Mouse (Mus musculus) layer of hippocampus, postnatal 10 days (tissue): ENCODE measurements around the gene Csde1. TPM values are rescaled to one million over a fixed set of nuclear protein-coding genes. Genes with fewer than 3 reads are reported as not detected.

Source experiments
- DNase-seq, 2 experiments: peaks; one replicate each; pipeline ENCODE4 v3.0.0; 2021; ENCODE audit warnings: low spot score in 2 of 2
- total RNA-seq, 2 experiments: library from RNA; stranded (reverse); gene quantifications; 2 replicates each; pipeline ENCODE4 v1.2.3; 2021

Csde1 gene
- total RNA-seq, 2 experiments from 2014 or later, result 283 to 289 TPM

DNA sequence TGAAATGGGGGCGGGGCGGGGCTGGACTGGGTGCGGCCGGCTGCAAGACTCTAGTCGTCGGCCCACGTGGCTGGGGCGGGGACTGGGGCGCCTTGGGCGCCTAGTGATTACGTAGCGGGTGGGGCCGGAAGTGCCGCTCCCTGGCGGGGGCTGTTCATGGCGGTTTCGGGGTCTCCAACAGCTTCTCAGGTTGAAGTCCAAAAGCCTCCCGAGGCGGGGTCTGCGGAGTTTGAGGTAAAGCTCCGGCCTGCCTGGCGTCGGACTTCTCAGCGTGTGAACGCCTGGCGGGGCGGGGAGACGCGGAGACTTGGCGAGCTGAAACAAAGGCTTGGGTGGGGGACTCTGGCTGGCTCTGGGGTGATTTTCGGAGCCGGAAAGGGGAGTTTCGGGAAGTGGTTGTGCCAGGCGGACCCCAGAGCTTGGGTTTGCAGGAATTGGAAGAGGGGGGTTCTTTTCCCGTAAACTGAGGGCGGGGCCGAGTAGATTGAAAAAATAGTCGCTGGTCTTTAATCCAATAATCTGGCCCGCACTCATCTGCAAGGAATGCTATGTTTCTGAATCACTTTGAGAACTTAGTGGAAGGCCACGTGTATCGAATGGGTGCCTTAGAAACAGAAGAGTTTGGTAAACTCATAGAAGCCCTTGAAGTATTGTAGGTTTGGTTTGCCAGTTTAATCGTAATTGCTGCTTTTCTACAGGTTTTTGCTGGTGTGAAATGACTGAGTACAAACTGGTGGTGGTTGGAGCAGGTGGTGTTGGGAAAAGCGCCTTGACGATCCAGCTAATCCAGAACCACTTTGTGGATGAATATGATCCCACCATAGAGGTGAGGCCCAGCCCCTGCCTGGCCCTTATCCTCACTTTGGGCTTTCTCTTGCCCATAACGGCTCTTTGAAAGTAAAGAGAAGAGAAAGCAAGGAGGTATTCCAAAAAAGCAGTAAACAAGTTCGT, 38.3 kb downstream of the Csde1 start, which contains the start of gene Nras:
TSS of gene Nras (plus strand) at position 79 of the 951 bp plus-strand sequence.
- DNase-seq, result peak; percentile 94

GRCm38 (mm10) chr3:103066927-103067326, 46.7 kb downstream of the Csde1 start:
- DNase-seq, result no peak

DNA sequence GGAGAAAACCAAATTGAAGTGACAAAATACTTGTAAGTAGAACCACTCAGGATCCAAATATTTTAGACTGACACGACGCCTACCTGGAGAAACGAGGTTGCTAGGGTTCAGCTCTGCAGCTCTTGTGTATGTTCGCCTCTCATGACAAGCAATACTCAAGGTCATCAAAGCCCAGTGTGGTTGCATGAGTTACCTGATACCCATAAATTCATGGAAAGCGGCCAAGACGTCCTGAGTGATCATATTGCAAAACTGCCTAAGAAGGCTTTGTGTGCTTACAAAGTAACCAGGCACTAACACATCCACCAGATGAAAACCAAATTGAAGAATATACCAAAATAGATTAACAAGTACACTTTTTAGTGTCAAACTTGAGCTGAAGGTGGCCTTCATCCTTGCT, 48.7 kb downstream of the Csde1 start:
- no peak for DNase-seq

GRCm38 (mm10) chr3:103073771-103074170, 53.5 kb downstream of the Csde1 start, which contains the start of gene Ampd1:
Gene Ampd1, plus strand, starts transcription at chr3:103074014.
- DNase-seq, result no peak

GRCm38 (mm10) chr3:103075871-103076270, 55.6 kb downstream of the Csde1 start:
- DNase-seq, result no peak

GRCm38 (mm10) chr3:103076476-103076875, 56.2 kb downstream of the Csde1 start:
- DNase-seq, result no peak

DNA sequence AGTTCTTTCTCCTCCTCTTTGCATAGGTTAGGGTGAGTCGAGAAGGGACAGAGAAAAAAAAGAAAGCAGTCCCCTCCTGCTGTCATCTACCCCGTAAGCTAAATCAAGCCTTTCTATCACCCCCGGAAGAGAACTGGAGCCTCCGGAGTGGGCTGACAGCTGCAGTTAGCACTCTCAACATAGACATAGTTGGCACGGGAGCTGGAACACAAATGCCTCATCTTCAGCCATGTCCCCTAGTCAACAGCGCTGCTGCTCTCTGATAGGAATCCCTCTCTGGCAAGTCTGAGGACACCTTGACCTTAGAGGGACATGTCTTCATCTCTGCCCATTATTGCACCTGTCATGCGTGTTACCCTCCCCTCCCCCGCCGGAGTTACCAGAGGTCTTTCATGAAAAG, 59.1 kb downstream of the Csde1 start:
- DNase-seq, result peak in 1 of 2 experiments; percentile 6

DNA sequence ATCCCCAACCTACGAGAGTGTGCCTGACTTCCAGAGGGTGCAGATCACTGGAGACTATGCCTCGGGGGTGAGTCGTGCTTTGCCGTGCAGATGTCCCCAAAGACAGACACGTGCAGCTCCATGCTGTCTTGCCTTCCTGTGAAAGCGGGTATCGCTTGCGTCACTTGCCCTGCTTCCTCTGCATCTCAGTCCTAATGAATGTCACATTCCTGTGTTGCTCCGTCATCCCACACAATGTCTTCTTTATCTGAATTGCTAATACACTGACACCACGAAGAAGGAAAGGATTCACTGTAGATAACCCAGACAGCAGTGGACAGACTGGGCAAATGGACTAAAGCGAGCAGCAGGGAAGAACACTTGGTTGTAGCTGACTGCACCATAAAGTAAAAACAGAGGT, 60.8 kb downstream of the Csde1 start:
- no peak for DNase-seq

DNA sequence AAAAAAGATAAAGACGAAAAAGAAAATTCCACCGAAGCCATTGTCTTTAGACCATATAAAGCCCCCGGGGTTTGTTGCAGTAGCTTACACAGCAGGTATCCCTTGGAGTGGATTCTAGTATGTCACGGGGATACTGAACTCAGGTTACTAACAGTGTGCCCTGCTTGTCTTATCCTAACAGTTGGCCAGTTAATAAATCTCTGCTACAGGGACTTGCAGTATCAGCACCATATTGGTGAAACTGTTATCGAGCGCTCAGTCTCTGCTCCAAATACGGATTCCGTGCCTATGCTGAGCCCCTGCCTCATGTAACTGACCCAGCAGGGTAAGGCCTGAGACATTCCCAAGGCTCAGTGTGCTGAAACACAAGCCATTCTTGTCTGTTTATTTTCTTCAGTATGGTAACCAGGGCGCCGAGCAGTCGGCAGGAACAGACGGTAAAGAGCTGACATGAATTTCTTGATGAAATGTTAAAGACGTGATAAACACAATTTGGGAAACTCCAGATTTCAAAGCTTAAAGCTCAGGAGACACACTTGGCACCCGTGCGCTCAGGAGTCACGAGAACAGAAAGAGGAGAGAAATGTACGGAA, 61.7 kb downstream of the Csde1 start:
- peak in 1 of 2 experiments; percentile 6 for DNase-seq

DNA sequence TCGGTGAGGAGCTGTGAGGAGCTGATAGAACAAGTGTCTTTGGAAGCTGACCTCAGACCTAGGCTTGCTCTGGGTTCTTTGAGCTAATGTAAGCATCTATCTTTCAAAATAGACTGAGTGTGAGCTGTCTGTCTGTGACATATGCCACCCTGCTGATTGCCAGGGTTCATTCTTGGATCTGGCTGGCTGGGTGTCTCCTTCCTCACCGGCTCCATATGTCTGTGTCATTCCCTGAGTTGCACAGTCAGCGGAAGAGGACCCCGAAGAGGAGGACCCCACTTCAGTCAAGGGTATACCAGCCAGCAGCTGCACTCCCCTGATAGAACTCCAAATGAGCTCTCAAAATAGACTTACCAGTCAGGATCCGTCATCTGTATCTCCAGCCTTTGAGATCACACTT, 62.5 kb downstream of the Csde1 start:
- no peak for DNase-seq

DNA sequence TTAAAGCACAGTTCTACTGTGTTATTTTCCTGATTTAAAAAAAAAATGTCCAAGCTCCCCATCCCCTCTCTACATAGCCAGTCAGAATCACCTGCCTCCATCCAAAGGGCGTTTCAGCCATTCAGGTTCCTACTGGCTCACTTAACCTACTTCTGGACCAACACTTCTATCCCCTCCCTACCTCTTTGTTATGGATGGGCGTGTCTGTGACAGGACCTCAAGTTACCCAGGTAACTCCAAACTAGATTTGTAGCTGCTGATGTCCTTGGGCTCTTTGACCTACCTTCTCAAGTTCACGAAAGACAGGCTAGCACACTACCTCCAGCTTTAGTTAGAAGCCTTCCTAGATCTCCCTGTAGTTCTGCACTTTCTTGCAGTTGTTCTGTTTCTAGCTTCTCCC, 65.8 kb downstream of the Csde1 start:
- DNase-seq, result no peak

- DNase-seq, result no peak
Measured at GRCm38 (mm10) chr3:103091753-103092152, 71.5 kb downstream of the Csde1 start.

DNA sequence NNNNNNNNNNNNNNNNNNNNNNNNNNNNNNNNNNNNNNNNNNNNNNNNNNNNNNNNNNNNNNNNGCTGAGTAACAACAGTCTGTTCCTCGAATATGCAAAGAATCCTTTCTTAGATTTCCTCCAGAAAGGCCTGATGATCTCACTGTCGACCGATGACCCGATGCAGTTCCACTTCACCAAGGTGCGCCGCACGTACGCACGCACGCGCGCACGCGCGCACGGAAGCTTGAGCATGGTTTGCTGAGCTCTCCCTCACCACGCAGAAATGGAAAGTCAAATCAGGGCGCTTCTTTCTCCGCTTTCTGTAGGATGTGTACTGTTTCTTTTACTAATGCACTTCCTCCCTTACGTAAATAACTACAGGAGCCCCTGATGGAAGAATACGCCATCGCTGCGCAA, 78.4 kb downstream of the Csde1 start:
- no peak for DNase-seq

DNA sequence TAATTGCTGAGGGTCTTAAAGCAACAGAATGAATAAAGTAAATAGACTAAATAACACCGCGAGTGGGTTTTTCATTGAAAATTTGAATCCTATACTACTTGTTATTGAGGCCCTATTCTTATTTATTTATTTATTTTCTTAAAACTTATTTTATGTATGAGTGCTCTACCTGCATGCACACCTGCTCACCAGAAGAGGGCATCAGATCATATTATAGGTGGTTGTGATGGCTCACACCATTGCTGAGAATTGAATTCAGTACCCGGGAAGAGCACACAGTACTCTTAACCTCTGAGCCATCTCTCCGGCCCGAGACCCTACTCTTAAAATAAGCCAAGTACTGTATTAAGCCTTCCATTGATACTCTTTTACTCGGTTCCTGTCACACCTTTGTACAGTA, 79.4 kb downstream of the Csde1 start:
- no peak for DNase-seq

DNA sequence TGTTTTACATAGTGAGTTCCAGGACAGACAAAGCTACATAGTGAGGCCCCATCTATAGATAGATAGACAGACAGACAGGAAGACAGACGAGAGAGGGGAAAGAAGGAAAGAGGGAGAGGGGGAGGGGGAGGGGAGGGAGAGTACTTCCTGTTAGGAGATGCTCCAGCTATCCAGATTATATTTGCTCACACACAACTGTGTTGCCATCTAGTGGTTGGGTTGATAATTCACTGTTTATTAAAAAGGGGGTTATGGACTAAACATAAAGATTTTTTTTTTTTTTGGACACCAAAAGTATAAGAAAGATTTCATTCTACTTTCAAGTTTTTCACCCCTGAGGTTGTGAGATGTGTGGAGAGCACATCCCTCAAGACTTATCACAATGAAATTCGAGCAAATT, 80.5 kb downstream of the Csde1 start:
- DNase-seq, result no peak

- no peak for DNase-seq
Measured at GRCm38 (mm10) chr3:103101194-103101593, 81.0 kb downstream of the Csde1 start.

DNA sequence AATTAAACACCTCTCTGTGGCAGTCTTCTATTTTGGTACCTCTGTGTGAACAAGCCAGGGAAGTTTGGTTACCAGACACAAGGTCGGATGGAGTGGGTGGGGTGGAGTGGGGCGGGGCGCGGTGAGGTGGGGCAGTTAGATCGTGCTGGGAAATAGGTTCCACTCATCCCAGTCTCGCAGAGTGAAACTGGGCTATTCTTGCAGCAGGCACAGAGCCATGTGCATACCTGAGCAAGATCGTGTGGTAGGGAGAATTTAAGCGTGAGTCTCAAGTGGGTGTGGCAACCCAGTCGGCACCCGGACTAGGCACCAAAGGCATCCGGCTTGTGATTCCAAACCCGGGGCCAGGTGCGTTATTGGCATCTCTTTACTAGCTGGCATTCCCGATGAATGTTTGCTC, 81.7 kb downstream of the Csde1 start:
- no peak for DNase-seq

- peak; percentile 83 to 86 for DNase-seq
Measured at GRCm38 (mm10) chr3:103102454-103103390, 82.5 kb downstream of the Csde1 start, which contains the start of gene Dennd2c. Gene Dennd2c, plus strand, starts transcription at chr3:103102604.
